Mouse (Mus musculus) testis, adult 2 months (tissue): Measurements from ENCODE around the gene Steap1. TPM values are rescaled to one million over a fixed set of nuclear protein-coding genes. Genes with fewer than 3 reads are reported as not detected.

ENCODE experiments used
- H3K27ac ChIP-seq: fragments of 200-500 bp; 2 replicates; pipeline ENCODE4 v1.5.1; 2012; ENCODE audit warnings: low read depth, low read length; ENCODE audit not compliant: control insufficient read depth, insufficient read depth
- H3K27me3 ChIP-seq: fragments of 200-500 bp; 2 replicates; pipeline ENCODE4 v1.6.1; 2012; ENCODE audit warnings: mild to moderate bottlenecking, low read length, moderate library complexity; ENCODE audit not compliant: control insufficient read depth, insufficient read depth
- H3K36me3 ChIP-seq: fragments of 200-500 bp; 2 replicates; pipeline ENCODE4 v1.6.1; 2012; ENCODE audit warnings: mild to moderate bottlenecking, low read length; ENCODE audit not compliant: control insufficient read depth, insufficient read depth
- H3K4me1 ChIP-seq: fragments of 200-500 bp; 2 replicates; pipeline ENCODE4 v1.6.1; 2012; ENCODE audit warnings: low read length; ENCODE audit not compliant: control insufficient read depth, insufficient read depth
- H3K4me3 ChIP-seq: fragments of 200-500 bp; 2 replicates; pipeline ENCODE4 v1.5.1; 2012; ENCODE audit warnings: low read depth, mild to moderate bottlenecking, low read length, moderate library complexity, mixed read lengths; ENCODE audit not compliant: control insufficient read depth
- CTCF ChIP-seq: fragments of 200-500 bp; IDR thresholded peaks from 2 replicates; pipeline ENCODE4 v1.5.1; 2012; ENCODE audit warnings: low read depth, mild to moderate bottlenecking, inconsistent platforms, low read length, moderate library complexity; ENCODE audit not compliant: control insufficient read depth, insufficient read depth, insufficient replicate concordance
- POLR2A ChIP-seq: fragments of 200-500 bp; IDR thresholded peaks from 2 replicates; pipeline ENCODE4 v1.6.1; 2012; ENCODE audit warnings: low read depth, mild to moderate bottlenecking, inconsistent platforms, low read length, moderate library complexity; ENCODE audit not compliant: control insufficient read depth
- polyA plus RNA-seq: library from polyadenylated mRNA; depleted of rRNA; stranded (reverse); fragments of >200 nt; gene quantifications from 2 replicates; pipeline ENCODE4 v1.2.3, GENCODE M21; 2012

Gene Steap1
- polyA plus RNA-seq, 1 experiment: 1.1 TPM

- Histone ChIP-seq H3K27ac (no peak overlapping the region), H3K36me3 (no peaks in the 10 kb centered on the region), H3K27me3 (no peaks in the 10 kb centered on the region), H3K4me3 (no peak overlapping the region), H3K4me1 (no peaks in the 10 kb centered on the region)
- no peak for TF ChIP-seq CTCF
- no peak for TF ChIP-seq POLR2A
These were observed 16.9 kb downstream of the Steap1 start for GRCm38 (mm10) chr5:5732208-5732607.

GRCm38 (mm10) chr5:5729904-5730303, 19.2 kb downstream of the Steap1 start:
- Histone ChIP-seq H3K27ac (no peak overlapping the region), H3K36me3 (no peaks in the 10 kb centered on the region), H3K27me3 (no peaks in the 10 kb centered on the region), H3K4me3 (no peak overlapping the region), H3K4me1 (no peaks in the 10 kb centered on the region)
- TF ChIP-seq POLR2A: no peak
- no peak for TF ChIP-seq CTCF

- no peak overlapping the region for H3K27ac ChIP-seq
- no peak overlapping the region for H3K4me3 ChIP-seq
- H3K36me3 ChIP-seq: no peaks in the 10 kb centered on the region
- no peaks in the 10 kb centered on the region for H3K27me3 ChIP-seq
- TF ChIP-seq POLR2A: no peak
- TF ChIP-seq CTCF: no peak
- H3K4me1 ChIP-seq: no peaks in the 10 kb centered on the region
These were observed 26.9 kb downstream of the Steap1 start for GRCm38 (mm10) chr5:5722217-5722616.

- Histone ChIP-seq H3K27ac (no peak overlapping the region), H3K36me3 (no peaks in the 10 kb centered on the region), H3K4me1 (no peaks in the 10 kb centered on the region), H3K27me3 (no peaks in the 10 kb centered on the region), H3K4me3 (no peak overlapping the region)
- no peak for TF ChIP-seq CTCF
- no peak for TF ChIP-seq POLR2A
These were observed 38.1 kb downstream of the Steap1 start for GRCm38 (mm10) chr5:5711032-5711431.

GRCm38 (mm10) chr5:5707341-5708278, 41.5 kb downstream of the Steap1 start:
- no peak overlapping the region for H3K4me3 ChIP-seq
- no peaks in the 10 kb centered on the region for H3K36me3 ChIP-seq
- TF ChIP-seq POLR2A (no peak), CTCF (no peak)
- H3K4me1 ChIP-seq: no peaks in the 10 kb centered on the region
- no peaks in the 10 kb centered on the region for H3K27me3 ChIP-seq
- H3K27ac ChIP-seq: no peak overlapping the region

GRCm38 (mm10) chr5:5705019-5705418, 44.1 kb downstream of the Steap1 start:
- H3K4me1 ChIP-seq: no peaks in the 10 kb centered on the region
- TF ChIP-seq CTCF (no peak), POLR2A (no peak)
- no peak overlapping the region for H3K27ac ChIP-seq
- H3K27me3 ChIP-seq: no peaks in the 10 kb centered on the region
- H3K4me3 ChIP-seq: no peak overlapping the region
- H3K36me3 ChIP-seq: no peaks in the 10 kb centered on the region

GRCm38 (mm10) chr5:5700386-5700785, 48.7 kb downstream of the Steap1 start:
- H3K27ac ChIP-seq: no peak overlapping the region
- H3K36me3 ChIP-seq: no peaks in the 10 kb centered on the region
- no peak overlapping the region for H3K4me3 ChIP-seq
- no peaks in the 10 kb centered on the region for H3K4me1 ChIP-seq
- no peaks in the 10 kb centered on the region for H3K27me3 ChIP-seq
- TF ChIP-seq CTCF: no peak
- no peak for TF ChIP-seq POLR2A
